Mouse (Mus musculus) midbrain, embryonic 12.5 days (tissue): ENCODE results near the gene Bsnd. TPM values are rescaled to one million over a fixed set of nuclear protein-coding genes. Genes with fewer than 3 reads are reported as not detected.

ENCODE experiments used
- ATAC-seq: fragments of 200-750 bp; cut with Nextera tagmentation; 2 replicates; pipeline ENCODE4 v1.8.0; 2017; ENCODE audit warnings: low read depth, moderate TSS enrichment, moderate library complexity; ENCODE audit not compliant: low FRiP score
- H3K27ac ChIP-seq: fragments of 300-500 bp; sonication (generic); replicated peaks from 2 replicates; pipeline ENCODE4 v1.5.1; 2016; ENCODE audit warnings: mild to moderate bottlenecking
- H3K27me3 ChIP-seq: fragments of 300-500 bp; sonication (generic); 2 replicates; pipeline ENCODE4 v1.6.1; 2016; ENCODE audit warnings: mild to moderate bottlenecking
- H3K36me3 ChIP-seq: fragments of 300-500 bp; sonication (generic); 2 replicates; pipeline ENCODE4 v1.6.1; 2016
- H3K4me1 ChIP-seq: fragments of 300-500 bp; sonication (generic); 2 replicates; pipeline ENCODE4 v1.6.1; 2016
- H3K4me2 ChIP-seq: fragments of 300-500 bp; sonication (generic); replicated peaks from 2 replicates; pipeline ENCODE4 v1.6.1; 2016; ENCODE audit warnings: mild to moderate bottlenecking, moderate library complexity
- H3K4me3 ChIP-seq: fragments of 300-500 bp; sonication (generic); 2 replicates; pipeline ENCODE4 v1.5.1; 2016; ENCODE audit warnings: mild to moderate bottlenecking
- H3K9ac ChIP-seq: fragments of 300-500 bp; sonication (generic); replicated peaks from 2 replicates; pipeline ENCODE4 v1.6.1; 2016; ENCODE audit warnings: mild to moderate bottlenecking, moderate library complexity
- H3K9me3 ChIP-seq: fragments of 300-500 bp; sonication (generic); 2 replicates; pipeline ENCODE4 v1.6.1; 2016; ENCODE audit warnings: mild to moderate bottlenecking
- WGBS: fragments of 180-500 bp; shearing (Covaris S2); methylation state at CpG from one replicate; pipeline ENCODE4 v1.1.7; 2016; 5-methylcytosine and 5-hydroxymethylcytosine counted together
- polyA plus RNA-seq: library from polyadenylated mRNA; unstranded; fragments of >200 nt; fragmentation: Nextera tagmentation; extraction: Ambion mirVana; gene quantifications from 2 replicates; pipeline ENCODE4 v1.2.1, GENCODE M21; 2016

Bsnd gene
- polyA plus RNA-seq, 1 experiment from 2014 or later: not detected

- Histone ChIP-seq H3K9ac (no peak overlapping the region), H3K4me1 (no peaks in the 10 kb centered on the region), H3K9me3 (no peaks in the 10 kb centered on the region), H3K4me3 (no peak overlapping the region), H3K27me3 (no peaks in the 10 kb centered on the region), H3K36me3 (peaks cover 36% of the 10 kb centered on the region), H3K4me2 (no peak overlapping the region), H3K27ac (no peak overlapping the region)
- no peak for ATAC-seq
- 88% methylated on average over 6 of the region's 6 CpGs for WGBS
These were observed 48.9 kb downstream of the Bsnd start for GRCm38 (mm10) chr4:106443182-106443581.

GRCm38 (mm10) chr4:106438763-106439162 is 53.3 kb downstream of the Bsnd start:
- no peak overlapping the region for H3K9ac ChIP-seq
- WGBS: 99% methylated on average over 5 of the region's 5 CpGs

GRCm38 (mm10) chr4:106437207-106437606 is 54.9 kb downstream of the Bsnd start:
- Histone ChIP-seq H3K27me3 (no peaks in the 10 kb centered on the region), H3K4me2 (no peak overlapping the region), H3K4me3 (no peak overlapping the region), H3K36me3 (peaks cover 73% of the 10 kb centered on the region), H3K9me3 (no peaks in the 10 kb centered on the region), H3K9ac (no peak overlapping the region), H3K4me1 (no peaks in the 10 kb centered on the region), H3K27ac (no peak overlapping the region)
- 95% methylated on average over 5 of the region's 5 CpGs for WGBS
- ATAC-seq: no peak

More at GRCm38 (mm10) chr4:106438763-106439162, 53.3 kb downstream of the Bsnd start:
- Histone ChIP-seq H3K27ac (no peak overlapping the region), H3K4me2 (no peak overlapping the region), H3K4me3 (no peak overlapping the region), H3K4me1 (no peaks in the 10 kb centered on the region), H3K27me3 (no peaks in the 10 kb centered on the region), H3K9me3 (no peaks in the 10 kb centered on the region), H3K36me3 (peaks cover 70% of the 10 kb centered on the region)
- no peak for ATAC-seq

- no peak overlapping the region for H3K9ac ChIP-seq
- no peak for ATAC-seq
- no peaks in the 10 kb centered on the region for H3K4me1 ChIP-seq
- no peaks in the 10 kb centered on the region for H3K27me3 ChIP-seq
- H3K4me2 ChIP-seq: no peak overlapping the region
- no peak overlapping the region for H3K27ac ChIP-seq
- peaks cover 73% of the 10 kb centered on the region for H3K36me3 ChIP-seq
- H3K4me3 ChIP-seq: no peak overlapping the region
- 74% methylated on average over 4 of the region's 4 CpGs for WGBS
- H3K9me3 ChIP-seq: no peaks in the 10 kb centered on the region
These were observed 55.6 kb downstream of the Bsnd start for GRCm38 (mm10) chr4:106436475-106436874.

- no peak overlapping the region for H3K27ac ChIP-seq
- H3K4me2 ChIP-seq: no peak overlapping the region
- ATAC-seq: no peak
- no peaks in the 10 kb centered on the region for H3K4me1 ChIP-seq
- H3K36me3 ChIP-seq: peaks cover 73% of the 10 kb centered on the region
- H3K9ac ChIP-seq: no peak overlapping the region
- 98% methylated on average over 2 of the region's 2 CpGs for WGBS
- no peaks in the 10 kb centered on the region for H3K9me3 ChIP-seq
- no peaks in the 10 kb centered on the region for H3K27me3 ChIP-seq
- H3K4me3 ChIP-seq: no peak overlapping the region
These were observed 56.7 kb downstream of the Bsnd start for GRCm38 (mm10) chr4:106435426-106435825.

Other genes with a start within 250 kb of the Bsnd start
- 10.8 and 12.5 TPM in 2 replicates for gene Usp24, start 176.1 kb downstream of the Bsnd start, polyA plus RNA-seq
- 1.8 and 1.9 TPM in 2 replicates for gene Pcsk9, start 28.0 kb downstream of the Bsnd start, polyA plus RNA-seq
- gene Dhcr24, start 68.8 kb upstream of the Bsnd start, polyA plus RNA-seq: 6.7 and 7.7 TPM in 2 replicates
- gene Lexm, start 125.0 kb upstream of the Bsnd start, polyA plus RNA-seq: 0.27 and 0.79 TPM in 2 replicates
- gene Ttc22, start 130.1 kb upstream of the Bsnd start, polyA plus RNA-seq: 0.40 and 0.58 TPM in 2 replicates
- 12.0 and 13.3 TPM in 2 replicates for gene Pars2, start 158.8 kb upstream of the Bsnd start, polyA plus RNA-seq
- gene Ttc4, start 186.7 kb upstream of the Bsnd start, polyA plus RNA-seq: 101 and 107 TPM in 2 replicates
- gene Mroh7, start 238.6 kb upstream of the Bsnd start, polyA plus RNA-seq: 0.08 TPM in 1 of 2 replicates, not detected in the other
- gene Fam151a, start 241.6 kb upstream of the Bsnd start, polyA plus RNA-seq: not detected in 2 replicates